8 mouse cellular contexts compared by ENCODE assay signal in the genomic region with DNA sequence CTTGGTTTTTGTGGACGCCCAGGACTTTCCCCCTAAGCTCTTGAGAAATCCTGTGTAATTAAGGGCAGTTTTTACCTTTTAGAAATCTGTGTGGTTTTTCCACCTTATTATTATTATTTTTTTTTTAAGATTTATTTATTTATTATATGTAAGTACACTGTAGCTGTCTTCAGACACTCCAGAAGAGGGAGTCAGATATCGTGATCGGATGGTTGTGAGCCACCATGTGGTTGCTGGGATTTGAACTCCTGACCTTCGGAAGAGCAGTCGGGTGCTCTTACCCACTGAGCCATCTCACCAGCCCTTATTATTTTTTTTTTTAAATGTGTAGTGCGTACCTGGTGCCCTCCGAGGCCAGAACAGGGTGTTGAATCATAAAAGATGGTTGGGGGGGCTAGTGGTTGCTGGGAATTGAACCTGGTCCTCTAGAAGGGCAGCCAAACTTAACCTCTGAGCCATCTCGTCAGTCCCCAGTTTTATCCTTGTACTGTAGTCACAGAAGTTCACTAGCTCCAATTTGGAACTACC. TPM values are rescaled to one million over a fixed set of nuclear protein-coding genes. Genes with fewer than 3 reads are reported as not detected.
DNase-seq lines count a peak whose midpoint lies in the region; ATAC-seq and TF ChIP-seq lines count a peak whose summit lies in the region.
"Not testable (repeated sequence)": the region's sequence is repeated elsewhere in the genome, so short reads cannot be mapped to it uniquely, and the experiment has no call there.

No protein-coding gene starts in this region.

- H3K4me3 ChIP-seq in forebrain, embryonic 14.5 days (ENCODE audit: low read depth, low read length) = peak overlapping the region; percentile 88
- peak overlapping the region; percentile 70 for H3K4me3 ChIP-seq in hindbrain, embryonic 10.5 days
- peak overlapping the region; percentile 90 for H3K4me3 ChIP-seq in kidney, embryonic 14.5 days (ENCODE audit: low read length)
- peak overlapping the region; percentile 91 for H3K4me3 ChIP-seq in liver, embryonic 12.5 days
- peak overlapping the region; percentile 82 for H3K4me3 ChIP-seq in midbrain, embryonic 11.5 days (ENCODE audit: low read depth, low read length)
- H3K4me3 ChIP-seq in olfactory bulb, adult 2 months (ENCODE audit: insufficient read depth, low read depth, low read length) = peak overlapping the region; percentile 90

- H3K36me3 ChIP-seq in forebrain, embryonic 14.5 days (ENCODE audit: control insufficient read depth, insufficient read depth, low read length) = peaks cover 24% of the 10 kb centered on the region
- peaks cover 39% of the 10 kb centered on the region for H3K36me3 ChIP-seq in hindbrain, embryonic 10.5 days
- peaks cover 32% of the 10 kb centered on the region for H3K36me3 ChIP-seq in kidney, embryonic 14.5 days (ENCODE audit: control insufficient read depth, insufficient read depth, low read length)
- peaks cover 39% of the 10 kb centered on the region for H3K36me3 ChIP-seq in liver, embryonic 12.5 days
- not testable (repeated sequence) for H3K36me3 ChIP-seq in midbrain, embryonic 11.5 days (ENCODE audit: control insufficient read depth, insufficient read depth, low read length)

- TF ChIP-seq POLR2A in olfactory bulb, adult 2 months (IDR thresholded peaks at IDR 0.05; ENCODE audit: insufficient read depth, low read depth, low read length) = not testable (repeated sequence)

- H3K9me3 ChIP-seq in forebrain, embryonic 14.5 days (replicated peaks; ENCODE audit: control insufficient read depth, low read length); hindbrain, embryonic 10.5 days; kidney, embryonic 14.5 days (ENCODE audit: control insufficient read depth, low read length); liver, embryonic 12.5 days (replicated peaks); midbrain, embryonic 11.5 days (ENCODE audit: control insufficient read depth, low read length): not testable (repeated sequence)

- peak overlapping the region; percentile 53 for H3K4me2 ChIP-seq in forebrain, embryonic 14.5 days (ENCODE audit: low read length)
- peak overlapping the region; percentile 45 for H3K4me2 ChIP-seq in kidney, embryonic 14.5 days (replicated peaks; ENCODE audit: low read depth, low read length)
- peak overlapping the region; percentile 68 for H3K4me2 ChIP-seq in liver, embryonic 12.5 days
- H3K4me2 ChIP-seq in midbrain, embryonic 11.5 days = peak overlapping the region; percentile 51

- not testable (repeated sequence) for H3K27me3 ChIP-seq in forebrain, embryonic 14.5 days (replicated peaks; ENCODE audit: control insufficient read depth, insufficient read depth, low read length); hindbrain, embryonic 10.5 days (ENCODE audit: insufficient read depth, poor library complexity, severe bottlenecking); kidney, embryonic 14.5 days (ENCODE audit: control insufficient read depth, insufficient read depth, low read length); liver, embryonic 12.5 days (replicated peaks); midbrain, embryonic 11.5 days (ENCODE audit: control insufficient read depth, insufficient read depth, low read length)

- not testable (repeated sequence) for TF ChIP-seq CTCF in olfactory bulb, adult 2 months (IDR thresholded peaks at IDR 0.05; ENCODE audit: insufficient read depth, low read depth, low read length)

- not testable (repeated sequence) for H3K4me1 ChIP-seq in forebrain, embryonic 14.5 days (ENCODE audit: control insufficient read depth, insufficient read depth, low read length); kidney, embryonic 14.5 days (ENCODE audit: control insufficient read depth, insufficient read depth, low read length); midbrain, embryonic 11.5 days (ENCODE audit: control insufficient read depth, insufficient read depth, low read length); olfactory bulb, adult 2 months (ENCODE audit: control insufficient read depth, insufficient read depth, low read length)
- peaks cover 12% of the 10 kb centered on the region; the same call in 1 of the 2 replicates for H3K4me1 ChIP-seq in hindbrain, embryonic 10.5 days (replicated peaks)
- H3K4me1 ChIP-seq in liver, embryonic 12.5 days = peaks cover 19% of the 10 kb centered on the region

- peak; percentile 12 for DNase-seq in CD4-positive helper T cell, adult 2 months (ENCODE audit: low read depth, low spot score)
- DNase-seq in cerebellum, adult 9-11 months = peak; percentile 20
- not testable (repeated sequence) for DNase-seq in forebrain, embryonic 14.5 days (ENCODE audit: low spot score); hindbrain, embryonic 10.5 days (ENCODE audit: low spot score)
- DNase-seq in midbrain, embryonic 11.5 days (ENCODE audit: low spot score, missing footprints) = peak; percentile 59

- peak overlapping the region; percentile 91 for H3K9ac ChIP-seq in forebrain, embryonic 14.5 days (ENCODE audit: low read length)
- H3K9ac ChIP-seq in kidney, embryonic 14.5 days (ENCODE audit: low read depth, low read length) = peak overlapping the region; percentile 68
- H3K9ac ChIP-seq in liver, embryonic 12.5 days = peak overlapping the region; percentile 84
- peak overlapping the region; percentile 79 for H3K9ac ChIP-seq in midbrain, embryonic 11.5 days (ENCODE audit: low read length)

- not testable (repeated sequence) for ATAC-seq in forebrain, embryonic 14.5 days; kidney, embryonic 14.5 days (ENCODE audit: low FRiP score, low TSS enrichment); liver, embryonic 12.5 days; midbrain, embryonic 11.5 days (ENCODE audit: low FRiP score)

- WGBS in forebrain, embryonic 14.5 days = 34% methylated on average over 8 of the region's 8 CpGs
- 34% methylated on average over 8 of the region's 8 CpGs for WGBS in hindbrain, embryonic 10.5 days
- 32% methylated on average over 8 of the region's 8 CpGs for WGBS in kidney, embryonic 14.5 days
- WGBS in liver, embryonic 12.5 days (ENCODE audit: insufficient replicate concordance) = 17% methylated on average over 8 of the region's 8 CpGs
- WGBS in midbrain, embryonic 11.5 days = 37% methylated on average over 8 of the region's 8 CpGs
- 31% methylated on average over 8 of the region's 8 CpGs for WGBS in olfactory bulb, adult 2 months

- H3K27ac ChIP-seq in forebrain, embryonic 14.5 days (ENCODE audit: low read depth, low read length) = peak overlapping the region; percentile 90; the same call in 1 of the 2 replicates
- H3K27ac ChIP-seq in hindbrain, embryonic 10.5 days = peak overlapping the region; percentile 90
- not testable (repeated sequence) for H3K27ac ChIP-seq in kidney, embryonic 14.5 days (ENCODE audit: low read depth, low read length)
- peak overlapping the region; percentile 79 for H3K27ac ChIP-seq in liver, embryonic 12.5 days
- peak overlapping the region; percentile 71; the same call in 1 of the 2 replicates for H3K27ac ChIP-seq in midbrain, embryonic 11.5 days (ENCODE audit: low read depth, low read length)
- peak overlapping the region; percentile 80; the same call in 1 of the 2 replicates for H3K27ac ChIP-seq in olfactory bulb, adult 2 months (ENCODE audit: insufficient read depth, low read depth, low read length)

RNA-seq across cellular contexts. Expression of gene Gfm2, which starts 0.7 kb away (rescaled TPM):
- 22.9 and 25.5 TPM in 2 replicates for polyA plus RNA-seq in forebrain, embryonic 14.5 days (2014; fragmentation: Nextera tagmentation; extraction: Ambion mirVana)
- 37.4 and 44.0 TPM in 2 replicates for polyA plus RNA-seq in hindbrain, embryonic 10.5 days (2016; fragmentation: Nextera tagmentation; extraction: Ambion mirVana)
- 28.3 and 35.3 TPM in 2 replicates for polyA plus RNA-seq in kidney, embryonic 14.5 days (2014; fragmentation: Nextera tagmentation; extraction: Ambion mirVana)
- polyA plus RNA-seq in liver, embryonic 12.5 days (2016; fragmentation: Nextera tagmentation; extraction: Ambion mirVana) = 29.0 and 31.7 TPM in 2 replicates
- 32.8 and 36.6 TPM in 2 replicates for polyA plus RNA-seq in midbrain, embryonic 11.5 days (2014; fragmentation: Nextera tagmentation; extraction: Ambion mirVana)
- not detected in 2 replicates for polyA plus RNA-seq in olfactory bulb, adult 2 months (2012; ENCODE audit: insufficient read depth, insufficient read length, low replicate concordance, missing spikeins)

RNA-seq across cellular contexts. Expression of gene Nsa2, which starts 0.7 kb away (rescaled TPM):
- polyA plus RNA-seq in forebrain, embryonic 14.5 days (2014; fragmentation: Nextera tagmentation; extraction: Ambion mirVana) = 51.6 and 61.9 TPM in 2 replicates
- polyA plus RNA-seq in hindbrain, embryonic 10.5 days (2016; fragmentation: Nextera tagmentation; extraction: Ambion mirVana) = 43.5 and 63.0 TPM in 2 replicates
- 77.1 and 100 TPM in 2 replicates for polyA plus RNA-seq in kidney, embryonic 14.5 days (2014; fragmentation: Nextera tagmentation; extraction: Ambion mirVana)
- 41.5 and 42.2 TPM in 2 replicates for polyA plus RNA-seq in liver, embryonic 12.5 days (2016; fragmentation: Nextera tagmentation; extraction: Ambion mirVana)
- polyA plus RNA-seq in midbrain, embryonic 11.5 days (2014; fragmentation: Nextera tagmentation; extraction: Ambion mirVana) = 64.7 and 69.8 TPM in 2 replicates
- polyA plus RNA-seq in olfactory bulb, adult 2 months (2012; ENCODE audit: insufficient read depth, insufficient read length, low replicate concordance, missing spikeins) = 476 TPM in 1 of 2 replicates, not detected in the other

RNA-seq across cellular contexts. Expression of gene Gm6169, which starts 39.4 kb away (rescaled TPM):
- 1.1 and 1.6 TPM in 2 replicates for polyA plus RNA-seq in forebrain, embryonic 14.5 days (2014; fragmentation: Nextera tagmentation; extraction: Ambion mirVana)
- polyA plus RNA-seq in hindbrain, embryonic 10.5 days (2016; fragmentation: Nextera tagmentation; extraction: Ambion mirVana) = 0.62 and 0.75 TPM in 2 replicates
- polyA plus RNA-seq in kidney, embryonic 14.5 days (2014; fragmentation: Nextera tagmentation; extraction: Ambion mirVana) = 3.6 and 3.8 TPM in 2 replicates
- 0.75 and 1.5 TPM in 2 replicates for polyA plus RNA-seq in liver, embryonic 12.5 days (2016; fragmentation: Nextera tagmentation; extraction: Ambion mirVana)
- polyA plus RNA-seq in midbrain, embryonic 11.5 days (2014; fragmentation: Nextera tagmentation; extraction: Ambion mirVana) = 0.48 and 0.53 TPM in 2 replicates
- polyA plus RNA-seq in olfactory bulb, adult 2 months (2012; ENCODE audit: insufficient read depth, insufficient read length, low replicate concordance, missing spikeins) = not detected in 2 replicates

RNA-seq across cellular contexts. Expression of gene Hexb, which starts 59.7 kb away (rescaled TPM):
- 38.0 and 41.9 TPM in 2 replicates for polyA plus RNA-seq in forebrain, embryonic 14.5 days (2014; fragmentation: Nextera tagmentation; extraction: Ambion mirVana)
- polyA plus RNA-seq in hindbrain, embryonic 10.5 days (2016; fragmentation: Nextera tagmentation; extraction: Ambion mirVana) = 18.7 and 23.4 TPM in 2 replicates
- polyA plus RNA-seq in kidney, embryonic 14.5 days (2014; fragmentation: Nextera tagmentation; extraction: Ambion mirVana) = 25.3 and 31.3 TPM in 2 replicates
- polyA plus RNA-seq in liver, embryonic 12.5 days (2016; fragmentation: Nextera tagmentation; extraction: Ambion mirVana) = 14.1 and 15.1 TPM in 2 replicates
- 25.8 and 26.1 TPM in 2 replicates for polyA plus RNA-seq in midbrain, embryonic 11.5 days (2014; fragmentation: Nextera tagmentation; extraction: Ambion mirVana)
- polyA plus RNA-seq in olfactory bulb, adult 2 months (2012; ENCODE audit: insufficient read depth, insufficient read length, low replicate concordance, missing spikeins) = not detected in 2 replicates

Comparison
In these comparisons a context has a peak if more than half of its experiments do, and no peak if none do; other contexts are left out.
1. RNA of gene Gfm2, which starts 0.7 kb away (polyA plus RNA-seq): 37.4 to 44.0 TPM in hindbrain, embryonic 10.5 days, 32.8 to 36.6 TPM in midbrain, embryonic 11.5 days, 28.3 to 35.3 TPM in kidney, embryonic 14.5 days, 29.0 to 31.7 TPM in liver, embryonic 12.5 days and 22.9 to 25.5 TPM in forebrain, embryonic 14.5 days; not detected in olfactory bulb, adult 2 months; every median in the first group is over 10 times any median in the second.
2. Peak in every context shown above with its lines, with median percentiles within 50 percentile points of each other: H3K4me2 ChIP-seq, H3K4me3 ChIP-seq and H3K9ac ChIP-seq.